Mouse (Mus musculus) cerebellum, postnatal 10 days (tissue): ENCODE data around the gene Moxd1.
A peak's percentile ranks its signal among the peaks of the same experiment; 100 is the strongest.

Experiments
- DNase-seq, 2 experiments: peaks; one replicate each; pipeline ENCODE4 v3.0.0; 2021; ENCODE audit warnings: mixed read lengths in 2 of 2

Moxd1 gene

DNA sequence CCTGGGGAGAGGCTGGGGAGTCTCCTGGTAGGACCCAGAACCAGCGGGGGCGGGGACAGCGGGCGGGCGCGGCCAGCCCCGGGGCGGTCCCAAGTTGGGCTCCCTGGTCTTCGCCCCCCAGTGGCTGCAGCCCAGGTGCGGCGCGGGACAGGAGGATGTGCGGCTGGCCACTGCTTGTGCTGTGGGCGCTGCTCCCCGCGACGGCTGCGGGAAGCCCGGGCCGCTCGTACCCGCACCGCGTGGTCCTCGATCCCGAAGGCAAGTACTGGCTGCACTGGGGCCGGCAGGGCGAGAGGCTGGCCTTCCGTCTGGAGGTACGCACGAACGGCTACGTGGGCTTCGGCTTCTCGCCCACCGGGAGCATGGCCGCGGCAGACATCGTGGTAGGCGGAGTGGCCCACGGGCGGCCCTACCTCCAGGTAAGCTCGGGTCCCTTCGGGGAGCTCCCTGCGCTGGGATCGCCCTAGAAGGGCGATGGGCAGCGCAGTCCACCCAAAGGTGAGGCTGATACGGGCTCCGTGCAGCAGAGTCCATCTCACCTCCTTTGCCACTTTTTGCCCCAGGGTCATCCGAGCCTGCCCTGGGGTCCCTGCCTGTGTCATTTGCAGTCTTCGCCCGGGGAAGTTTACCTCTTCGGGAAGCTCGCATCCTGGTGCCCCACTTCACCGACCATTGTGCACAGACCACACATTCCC, at the start of gene Moxd1:
TSS of gene Moxd1 (plus strand) at position 69 of the 695 bp plus-strand sequence.
- DNase-seq, result peak; percentile 34

DNA sequence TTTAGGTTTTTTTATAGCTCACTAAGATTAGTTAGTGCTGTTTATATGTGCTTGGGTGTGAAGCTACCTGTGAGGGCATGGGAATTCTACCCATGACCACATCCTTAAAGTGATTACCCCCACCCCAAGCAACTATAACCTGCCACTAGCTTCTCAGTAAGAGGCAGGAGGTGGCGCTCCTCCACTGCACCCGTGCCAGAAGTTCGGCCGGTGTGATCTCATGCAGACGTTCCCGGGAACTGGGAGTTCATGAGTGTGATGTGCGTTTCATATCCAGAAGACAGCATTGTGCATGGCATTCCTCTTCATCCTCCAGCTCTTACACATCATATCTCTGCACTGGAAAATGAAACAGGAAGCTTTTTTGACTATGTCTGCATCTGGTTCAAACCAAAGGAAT, 32.9 kb upstream of the Moxd1 start:
- peak; percentile 34 to 40 for DNase-seq

DNA sequence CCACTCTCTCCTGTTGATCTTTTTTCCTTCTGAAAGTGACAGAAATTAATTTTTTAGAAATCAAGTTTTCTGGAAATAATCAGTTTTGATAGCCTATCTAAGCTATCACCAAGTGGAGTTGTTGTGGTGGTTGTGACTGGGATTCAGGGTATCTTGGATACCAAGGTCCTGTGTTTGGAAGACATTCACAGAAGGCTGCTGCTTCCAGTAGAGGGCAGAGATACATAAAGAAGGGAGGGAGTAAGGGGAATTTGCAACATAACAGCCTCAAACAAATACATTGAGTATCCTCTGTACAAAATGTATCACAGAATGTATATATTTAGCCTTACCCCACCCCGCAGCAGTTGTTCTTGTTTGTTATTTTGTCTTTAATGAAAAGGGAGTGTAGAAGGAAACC, 31.3 kb upstream of the Moxd1 start:
- DNase-seq, result peak in 1 of 2 experiments; percentile 10

DNA sequence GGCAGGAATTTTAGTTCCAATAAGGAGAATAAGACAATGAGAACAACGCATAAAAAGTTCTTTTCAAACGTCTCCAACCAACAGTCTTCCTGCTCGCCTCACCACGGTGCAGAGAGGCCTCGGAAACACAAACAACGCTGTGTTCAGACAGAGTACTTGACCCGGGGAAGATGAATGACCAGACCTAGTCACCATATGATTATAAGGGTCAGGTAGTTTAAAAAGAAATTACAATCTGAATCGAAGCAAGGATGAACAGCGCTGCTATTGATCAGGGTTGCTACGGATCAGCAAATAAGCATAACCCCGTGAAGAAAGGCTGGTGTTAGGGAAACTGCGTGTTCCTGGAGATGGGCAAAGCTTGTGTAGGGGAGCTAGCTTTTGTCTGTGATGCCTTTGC, 24.0 kb upstream of the Moxd1 start:
- DNase-seq, result no peak

DNA sequence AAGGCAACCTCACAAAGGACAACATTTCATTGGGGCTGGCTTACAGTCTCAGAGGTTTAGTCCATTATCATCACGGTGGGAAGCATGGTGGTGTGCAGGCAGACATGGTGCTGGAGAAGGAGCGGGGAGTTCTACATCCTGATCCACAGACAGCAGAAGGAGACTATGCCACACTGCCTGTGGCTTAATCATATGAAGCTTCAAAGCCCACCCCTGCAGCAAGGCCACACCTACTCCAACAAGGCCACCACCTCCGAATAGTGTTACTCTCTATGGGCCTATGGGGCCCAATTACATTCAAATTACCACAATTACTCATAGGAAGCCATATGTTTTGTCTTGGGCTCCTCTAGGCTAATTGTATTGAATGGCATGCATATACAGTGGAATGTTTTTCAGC, 23.2 kb upstream of the Moxd1 start:
- no peak for DNase-seq

DNA sequence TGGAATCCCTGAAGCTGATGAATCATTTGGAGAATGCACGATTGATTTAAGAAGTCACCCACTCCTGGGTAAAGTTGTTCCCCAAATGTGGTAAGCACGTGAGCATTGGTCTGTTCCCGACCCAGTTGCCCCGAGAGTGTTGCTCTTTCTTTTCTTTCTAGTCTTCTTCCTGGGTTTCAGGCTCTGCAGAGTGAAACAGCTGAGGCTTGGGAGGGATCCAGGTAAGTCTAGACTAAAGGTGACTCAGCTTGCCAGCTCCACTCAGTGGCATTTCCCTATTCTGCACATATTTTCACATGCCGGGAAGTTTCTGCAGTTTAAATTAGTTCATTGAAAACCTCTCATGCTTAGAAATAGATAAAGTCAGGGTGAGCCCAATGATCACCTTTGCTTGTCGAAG, 13.2 kb upstream of the Moxd1 start:
- DNase-seq, result no peak

DNA sequence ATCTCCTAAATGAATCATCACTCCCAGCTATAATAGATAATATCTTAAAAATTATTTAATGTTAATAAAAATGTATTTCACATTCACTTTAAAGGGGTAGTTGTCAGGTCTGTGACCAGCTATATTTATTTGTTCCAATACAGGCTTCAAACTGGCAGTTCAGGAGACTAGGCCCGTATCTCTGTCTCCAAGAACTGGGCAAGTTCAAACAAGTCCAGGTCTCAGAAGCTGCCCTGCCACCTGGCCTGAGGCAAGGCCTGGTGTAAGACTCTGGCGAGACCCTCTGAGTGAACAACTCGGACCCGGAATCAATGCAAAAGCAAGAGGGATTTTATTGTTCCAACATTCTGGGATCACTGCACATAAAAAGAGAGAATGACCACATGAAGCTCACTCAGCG, 10.0 kb upstream of the Moxd1 start:
- no peak for DNase-seq

DNA sequence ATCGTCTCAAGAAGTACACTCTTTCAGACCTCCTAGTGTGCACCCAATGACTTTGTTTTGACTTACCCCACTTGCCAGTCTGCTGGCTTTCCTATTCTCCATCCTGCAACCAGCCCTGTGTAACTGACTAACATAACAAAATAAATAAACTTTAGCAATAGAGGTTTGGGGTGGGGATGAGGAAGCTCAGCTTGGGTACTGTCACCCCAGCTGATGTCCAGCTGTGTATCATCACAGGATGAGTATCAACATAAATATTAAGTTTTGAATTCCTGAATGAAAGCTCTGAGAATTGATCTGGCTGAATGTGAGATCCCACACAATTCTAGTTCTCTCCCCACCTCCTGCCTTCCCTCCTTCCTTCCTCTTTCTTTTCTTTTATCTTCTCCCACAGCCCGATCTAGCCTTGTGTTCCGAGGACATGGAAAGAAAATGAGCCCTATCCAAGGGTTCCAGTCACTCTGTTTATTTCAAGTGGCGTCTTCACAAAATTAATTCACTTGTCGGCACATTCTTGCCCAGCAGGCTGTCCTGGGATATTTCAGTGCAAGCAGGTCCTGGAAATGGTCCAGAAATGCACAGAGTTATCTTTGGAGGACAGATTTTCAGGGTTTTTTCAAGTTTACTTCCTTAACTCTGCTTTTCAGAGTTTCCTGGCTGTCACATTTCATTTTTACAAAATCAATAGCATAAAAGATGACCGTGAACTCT, 5.6 kb upstream of the Moxd1 start:
- no peak for DNase-seq

DNA sequence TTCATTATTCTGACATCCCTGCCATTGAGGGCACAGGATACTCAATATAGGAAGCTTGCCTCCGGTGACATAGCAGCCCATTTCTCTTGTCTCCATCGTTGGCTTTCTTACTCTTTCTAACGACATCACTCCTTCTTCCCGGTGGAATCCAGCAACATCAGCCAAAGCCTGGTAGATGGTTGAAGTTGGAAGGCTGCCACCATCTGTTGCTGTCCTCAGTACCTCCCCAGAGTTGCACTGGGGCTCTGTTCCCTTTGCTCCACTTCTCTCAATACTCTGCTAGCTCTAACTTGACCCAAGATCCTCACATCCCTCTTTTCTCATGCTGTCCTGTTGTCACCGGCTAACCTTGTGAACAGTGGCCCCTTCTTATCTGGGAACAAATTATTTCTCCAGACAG, 2.4 kb upstream of the Moxd1 start:
- DNase-seq, result no peak

DNA sequence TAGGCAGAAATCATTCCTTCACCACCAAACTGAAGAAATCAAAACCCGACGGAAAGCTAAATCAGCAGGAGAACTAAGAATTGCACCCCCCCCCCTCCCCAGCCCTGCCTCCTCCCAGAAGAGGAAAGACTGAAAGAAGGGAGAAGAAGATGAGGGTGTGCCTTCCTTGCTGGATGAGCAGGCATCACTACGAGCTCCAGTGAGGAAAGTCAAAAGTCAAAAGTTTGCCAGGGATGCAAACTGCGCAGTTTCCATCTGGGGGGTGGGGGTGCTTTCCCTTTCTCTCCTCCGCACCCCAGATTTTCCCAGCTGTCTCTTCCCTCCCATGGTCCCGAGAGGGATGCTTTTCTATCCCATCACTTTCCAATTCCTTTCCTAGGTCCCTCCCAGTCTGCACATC, 406 bp upstream of the Moxd1 start:
- DNase-seq, result no peak

DNA sequence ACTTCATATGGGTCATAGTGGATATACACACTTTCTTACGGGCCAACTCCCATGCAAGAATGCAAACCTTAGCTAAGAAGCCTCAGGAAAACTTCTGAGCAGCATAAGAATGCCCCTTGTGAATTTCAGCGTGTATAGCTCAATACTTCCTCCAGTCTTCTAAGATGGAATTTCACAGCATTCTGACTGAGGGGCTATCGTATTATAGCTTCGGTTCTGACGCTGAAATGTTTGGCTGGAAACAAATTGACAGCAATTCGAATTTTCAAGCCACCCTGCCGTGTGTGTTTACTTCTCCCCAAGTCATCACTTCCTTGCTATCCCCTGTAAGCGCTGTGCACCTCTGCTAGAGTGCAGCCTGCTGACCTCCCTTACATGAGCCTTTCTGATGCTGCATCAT, 1.3 kb downstream of the Moxd1 start:
- no peak for DNase-seq

DNA sequence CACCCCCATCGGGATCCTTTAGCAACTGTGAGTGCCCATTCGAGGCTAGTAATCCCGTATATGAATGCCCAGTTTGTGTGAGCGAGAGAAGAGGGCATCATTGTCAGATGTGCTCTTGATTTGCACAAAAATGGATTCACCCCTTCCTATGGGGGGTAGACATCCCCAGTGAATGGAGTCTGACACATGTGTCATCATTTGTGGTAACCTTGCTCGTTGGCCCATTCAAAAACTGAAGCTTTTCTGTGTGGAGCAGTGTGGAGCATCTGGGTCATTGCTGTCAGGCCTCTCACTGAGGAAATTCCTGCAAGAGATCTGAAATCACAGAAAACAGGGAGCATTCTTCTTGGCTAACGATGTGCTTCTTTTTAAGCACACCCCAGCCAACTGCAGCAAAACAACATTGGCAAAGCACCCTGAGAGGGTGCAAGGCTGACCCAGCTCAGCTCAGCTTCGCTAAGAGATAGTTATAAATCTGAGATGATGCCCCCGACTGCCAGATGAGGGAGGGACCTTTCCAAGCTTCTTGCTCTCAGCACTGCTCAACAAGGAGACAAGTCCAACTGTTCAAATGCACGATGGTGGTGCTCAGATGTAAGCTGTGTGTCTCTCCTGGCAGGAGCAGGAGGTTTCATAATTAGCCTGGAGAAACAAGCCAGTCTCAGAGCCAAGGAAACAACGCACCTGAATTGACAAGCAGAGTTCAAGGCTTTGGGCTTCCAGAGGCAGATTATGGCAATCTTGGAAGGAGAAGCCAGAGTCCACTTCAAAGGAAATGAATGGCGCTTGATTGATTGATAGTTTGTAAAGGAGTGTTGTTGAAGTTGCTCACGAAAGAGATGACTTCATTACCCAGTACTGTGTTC, 5.2 kb downstream of the Moxd1 start:
- no peak for DNase-seq

DNA sequence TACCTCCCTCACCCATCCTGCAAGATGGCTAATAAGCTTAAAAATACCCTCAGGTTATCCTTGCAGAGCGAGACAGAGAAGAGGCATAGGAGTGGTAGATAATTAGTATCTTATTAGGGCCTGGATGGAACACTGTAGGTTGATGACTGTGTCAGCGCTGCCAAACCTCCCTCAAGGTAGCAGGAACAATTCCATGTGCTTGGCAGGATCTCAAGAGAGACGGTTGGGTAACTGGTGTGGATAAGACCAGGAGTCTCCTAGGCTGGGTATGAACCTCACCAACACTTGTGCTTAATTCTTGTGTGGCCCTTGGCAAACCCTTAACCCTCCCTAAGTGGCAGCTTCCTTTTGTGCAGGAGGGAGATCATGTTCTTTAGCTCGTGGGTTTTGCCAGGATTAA, 9.0 kb downstream of the Moxd1 start:
- DNase-seq, result peak; percentile 34 to 41

DNA sequence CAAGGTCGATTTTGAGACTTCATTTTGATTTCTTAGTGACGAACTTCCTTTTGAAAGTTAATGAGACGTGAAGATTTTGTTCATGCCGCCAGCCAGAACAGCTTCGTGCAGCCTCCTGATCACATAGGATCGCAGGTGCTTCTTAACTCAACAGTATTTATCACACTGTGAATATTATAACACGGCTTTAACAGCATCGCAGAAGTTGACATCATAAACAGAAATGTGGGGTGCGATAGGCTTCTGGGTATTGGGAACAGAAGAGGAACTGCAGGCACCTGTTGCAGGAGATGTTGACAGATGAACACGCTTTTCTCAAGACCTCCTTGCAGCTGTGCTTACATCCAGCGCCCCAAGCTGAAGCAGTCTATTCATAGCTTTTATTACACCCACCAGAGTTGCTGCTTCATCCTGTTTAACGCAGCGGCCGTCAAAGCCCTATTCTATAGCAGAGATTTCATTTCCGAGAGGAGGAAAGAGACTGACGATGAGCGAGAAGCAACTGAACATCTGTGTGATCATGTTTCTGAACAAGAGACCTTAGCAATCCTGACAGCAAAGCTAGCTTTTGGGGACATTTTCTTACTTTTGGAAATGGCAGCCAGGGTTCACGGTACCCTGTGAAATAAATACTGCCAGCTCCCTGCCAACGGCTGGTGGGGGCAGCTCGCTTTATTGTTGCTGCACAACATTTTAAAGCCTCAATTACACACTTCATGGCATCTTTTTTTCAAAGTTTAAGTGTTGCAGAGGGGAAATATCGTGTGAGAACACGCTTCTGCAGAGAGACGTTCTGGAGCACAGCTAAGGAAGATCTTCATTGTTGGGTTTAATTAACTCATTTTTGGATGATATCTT, 12.3 kb downstream of the Moxd1 start:
- DNase-seq, result no peak

DNA sequence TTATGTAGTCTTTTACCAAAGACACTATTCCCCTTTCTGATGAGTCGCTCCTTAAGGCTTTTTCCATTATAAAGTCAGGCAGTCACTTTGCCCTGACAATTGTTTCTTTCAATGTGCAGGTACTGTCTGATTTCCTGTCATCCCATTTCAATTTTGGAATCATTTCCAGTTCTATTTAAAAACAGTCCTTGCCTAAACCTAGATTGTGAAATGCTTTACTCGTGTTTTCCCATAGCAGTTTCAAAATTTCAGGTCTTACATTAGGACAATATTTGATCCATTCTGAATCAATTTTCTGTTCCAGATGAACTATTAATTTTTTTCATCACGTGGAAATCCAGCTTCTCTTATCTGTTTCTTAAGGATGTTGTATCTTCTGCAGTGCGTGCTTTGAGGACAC, 23.5 kb downstream of the Moxd1 start:
- DNase-seq, result no peak

DNA sequence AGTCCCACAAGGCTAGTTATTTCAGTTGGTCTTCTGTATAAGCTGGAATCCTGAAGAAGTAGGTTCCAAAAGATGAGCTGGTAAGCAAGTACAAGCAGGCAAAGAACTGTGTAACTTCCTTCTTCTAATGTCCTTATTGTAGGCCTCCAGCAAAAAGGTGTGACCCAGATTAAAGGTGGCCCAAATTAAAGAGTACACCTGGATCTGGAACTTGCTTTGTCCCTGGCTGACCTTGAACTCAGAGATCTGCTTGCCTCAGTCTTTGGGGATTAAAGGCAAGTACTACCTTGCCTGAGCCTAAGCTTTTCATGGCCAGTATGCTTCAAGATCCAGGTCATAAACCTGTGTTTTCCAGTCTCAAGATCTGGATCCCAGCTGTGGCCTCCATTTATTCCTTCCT, 24.8 kb downstream of the Moxd1 start:
- no peak for DNase-seq

DNA sequence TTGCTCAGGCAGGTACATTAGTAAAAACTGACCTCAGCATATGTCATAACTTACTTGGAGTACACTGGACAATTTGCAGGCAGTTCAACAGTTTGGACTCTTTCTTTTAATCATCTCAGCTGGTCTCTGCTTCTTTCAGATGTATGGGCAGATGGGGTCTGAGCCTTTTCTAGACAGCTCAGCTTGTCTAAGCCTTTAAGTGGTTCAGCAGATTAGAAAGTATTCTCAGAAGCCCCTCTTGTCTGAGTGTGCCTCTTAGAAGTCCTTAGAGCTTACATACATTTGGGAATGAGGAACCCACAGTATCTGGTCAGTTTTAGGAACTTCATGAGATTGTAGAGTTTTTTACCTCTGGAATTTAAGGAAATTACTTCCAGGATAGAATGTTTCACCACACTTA, 28.3 kb downstream of the Moxd1 start:
- no peak for DNase-seq

DNA sequence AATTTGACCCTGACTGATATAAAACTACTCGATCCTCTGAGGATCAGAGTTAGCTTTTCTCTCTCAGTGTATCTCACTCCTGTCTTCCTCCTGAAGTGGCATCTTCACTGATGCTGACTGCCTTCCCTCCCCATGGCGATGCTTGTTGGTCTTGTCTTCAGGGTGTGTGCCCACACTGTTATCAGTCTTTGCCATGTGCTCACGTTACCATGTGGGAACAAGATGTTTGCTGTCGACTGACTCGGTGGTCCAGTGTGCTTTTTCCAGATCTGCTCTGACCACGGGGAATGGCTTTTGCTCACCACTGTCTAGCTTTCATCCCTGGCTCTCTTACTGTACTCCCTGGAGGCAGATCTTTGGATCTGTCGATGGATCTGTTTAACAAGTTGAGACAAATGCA, 34.8 kb downstream of the Moxd1 start:
- DNase-seq, result no peak

DNA sequence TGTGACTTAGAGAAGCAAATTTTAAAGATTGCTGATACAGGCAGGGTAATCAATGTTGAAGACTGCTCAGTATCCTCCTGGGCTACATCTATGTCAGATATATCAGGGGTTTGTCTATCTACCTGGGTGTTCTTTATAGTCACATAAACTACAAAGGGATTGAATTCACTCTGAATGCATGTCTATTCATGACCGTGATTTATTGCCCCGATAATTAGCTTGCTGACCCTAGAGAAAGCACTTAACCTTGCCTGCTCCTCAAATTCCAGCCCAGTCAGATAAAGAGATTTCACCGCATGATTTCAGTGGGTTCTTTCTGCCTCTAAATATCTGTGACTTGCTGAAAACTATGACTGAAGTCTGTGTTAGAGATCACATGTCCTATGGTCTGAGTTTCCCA, 35.6 kb downstream of the Moxd1 start:
- no peak for DNase-seq

DNA sequence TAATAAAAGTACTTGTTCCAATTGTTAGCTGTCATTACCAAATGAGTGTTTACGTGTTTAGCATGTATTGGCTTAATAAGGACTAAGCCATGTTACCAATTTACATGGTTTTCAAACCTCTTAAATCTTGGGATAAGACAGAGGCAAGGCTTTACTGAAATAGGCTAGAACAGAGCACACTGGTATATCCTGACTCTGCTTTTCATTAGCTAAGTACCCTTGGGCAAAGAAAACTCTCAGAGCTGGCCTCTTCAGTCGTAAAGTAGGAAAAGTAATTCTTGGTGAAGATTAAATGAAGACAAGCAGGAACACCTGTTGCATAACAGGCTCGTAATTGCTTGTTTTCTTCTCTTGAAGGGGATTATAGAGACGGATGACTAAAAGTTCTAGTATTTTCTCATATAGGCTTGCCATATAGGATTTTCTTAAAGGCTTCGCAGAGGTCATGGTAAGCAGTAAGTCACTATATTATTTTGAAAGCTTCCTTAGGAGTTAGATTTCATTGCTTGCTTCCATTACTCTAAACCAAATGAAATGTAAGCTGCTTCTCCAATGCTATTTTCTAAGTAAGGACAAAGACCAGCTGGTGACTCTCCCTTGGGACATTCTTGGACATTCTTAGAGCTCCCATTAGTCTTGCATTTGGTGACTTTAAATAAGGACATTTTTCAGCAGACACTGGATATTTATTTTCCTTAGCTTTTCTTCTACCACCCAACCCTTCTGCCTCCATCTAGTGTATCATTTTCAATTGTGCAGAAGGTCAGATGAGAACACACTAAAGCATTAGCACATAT, 36.7 kb downstream of the Moxd1 start:
- DNase-seq, result no peak

DNA sequence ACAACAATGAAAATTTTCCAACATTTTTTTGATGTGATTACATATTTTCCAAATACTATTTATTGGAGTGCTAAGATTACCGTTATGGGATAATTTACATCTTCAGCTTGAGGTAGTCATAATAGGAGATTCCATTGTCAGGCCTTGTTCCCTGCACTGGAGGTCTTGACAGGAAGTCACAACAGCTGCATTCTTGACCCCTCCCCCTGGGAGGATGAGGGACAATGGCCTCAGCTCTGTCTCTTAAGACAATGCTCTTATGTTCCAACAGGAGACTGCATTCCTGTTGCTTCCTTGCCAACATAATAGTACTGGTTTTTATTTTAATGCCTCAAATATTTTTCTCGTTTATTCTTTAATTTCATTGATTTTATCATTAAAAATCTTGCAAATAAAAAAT, 44.2 kb downstream of the Moxd1 start:
- no peak for DNase-seq

DNA sequence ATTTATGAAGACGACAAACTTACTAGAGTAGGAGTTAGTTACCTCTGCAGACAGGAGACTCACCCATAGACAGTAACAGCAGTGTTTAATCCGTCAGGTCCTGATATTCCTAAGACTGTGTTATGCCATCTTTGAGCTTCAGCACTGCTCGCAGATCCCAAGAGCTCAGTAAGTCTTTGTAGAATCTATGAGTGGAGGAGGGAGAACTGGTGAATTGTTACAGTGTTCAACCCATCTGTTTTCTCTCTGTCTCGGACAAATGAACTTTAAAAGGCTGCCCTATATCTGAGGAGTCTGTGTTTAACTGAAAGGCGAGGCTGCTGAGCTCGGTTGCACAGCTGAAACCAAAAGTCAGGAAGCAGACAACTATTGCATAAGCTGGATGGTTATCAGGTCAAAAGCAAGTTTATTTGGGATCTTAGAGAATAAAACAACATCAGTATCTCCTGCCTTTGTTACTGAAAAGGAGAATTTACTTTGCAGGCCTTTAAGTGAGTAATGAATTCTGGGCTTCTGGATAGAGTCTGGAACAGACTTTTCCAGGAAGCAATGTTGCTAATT, 47.8 kb downstream of the Moxd1 start:
- no peak for DNase-seq
